Mouse (Mus musculus): Measurements from ENCODE around the gene Olfr1140.

Gene Olfr1140

GRCm38 (mm10) chr2:87743452-87743851 lies at the start of gene Olfr1140:
Gene Olfr1140, plus strand, starts transcription at chr2:87743752.
- DNase-seq (ENCODE audit: low spot score in 2 of 2): no peak

GRCm38 (mm10) chr2:87693847-87694246 lies 49.7 kb upstream of the Olfr1140 start, which contains the start of gene Olfr1136:
Gene Olfr1136, minus strand, starts transcription at chr2:87693947.
- no peak for DNase-seq (ENCODE audit: low spot score in 2 of 2)

GRCm38 (mm10) chr2:87713079-87713478 lies 30.5 kb upstream of the Olfr1140 start, which contains the start of gene Olfr1137:
Gene Olfr1137, minus strand, starts transcription at chr2:87713179.
- no peak for DNase-seq (ENCODE audit: low spot score in 2 of 2)

- no peak for DNase-seq (ENCODE audit: low spot score in 2 of 2)
Observed at GRCm38 (mm10) chr2:87739878-87740277, 3.7 kb upstream of the Olfr1140 start, which contains the start of gene Olfr1138. Gene Olfr1138, minus strand, starts transcription at chr2:87739978.

- DNase-seq (ENCODE audit: low spot score in 2 of 2): no peak
Observed at GRCm38 (mm10) chr2:87753891-87754290, 10.3 kb downstream of the Olfr1140 start, which contains the start of gene Olfr1141. Gene Olfr1141, minus strand, starts transcription at chr2:87753991.

GRCm38 (mm10) chr2:87776143-87776542 lies 32.6 kb downstream of the Olfr1140 start:
- no peak for DNase-seq (ENCODE audit: low spot score in 2 of 2)

- no peak for DNase-seq (ENCODE audit: low spot score in 2 of 2)
Observed at GRCm38 (mm10) chr2:87779183-87779582, 35.6 kb downstream of the Olfr1140 start, which contains the start of gene Olfr152. Gene Olfr152, plus strand, starts transcription at chr2:87779483.

Data from spleen, postnatal 14 days (tissue).